ENCODE assay signal across 11 mouse cellular contexts in the genomic region with DNA sequence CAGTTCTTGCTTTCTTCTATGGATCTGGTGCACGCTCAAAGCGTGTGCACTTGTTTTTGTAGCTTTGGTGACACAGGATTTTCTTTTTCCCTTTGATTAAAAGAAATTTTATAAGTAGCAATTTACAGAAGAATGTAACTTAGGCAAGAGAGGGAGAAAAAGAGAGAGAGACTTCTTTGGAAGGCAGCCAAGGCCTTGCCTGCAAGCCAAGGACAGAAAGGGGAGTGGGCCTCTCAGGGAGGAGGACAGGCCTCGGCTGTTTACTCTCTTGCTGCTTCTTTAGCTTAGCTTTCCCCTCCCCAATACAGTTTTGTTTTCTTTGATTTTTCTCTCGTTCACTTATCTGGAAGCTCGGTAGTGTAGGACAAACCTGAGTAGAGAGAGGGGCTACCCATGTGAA. TPM values are rescaled to one million over a fixed set of nuclear protein-coding genes. Genes with fewer than 3 reads are reported as not detected.
DNase-seq lines count a peak whose midpoint lies in the region; ATAC-seq lines count a peak whose summit lies in the region.
"Had no signal": no experiment of that assay in that cellular context is flagged by ENCODE, and none has a peak within 500 bp of the region (broad histone marks: within the 10 kb centered on the region; RNA-seq: fewer than 3 reads in every experiment).

No protein-coding gene starts in this region.

- no peaks in the 10 kb centered on the region for H3K36me3 ChIP-seq in heart, embryonic 14.5 days (ENCODE audit: control insufficient read depth, insufficient read depth, low read length)
- H3K36me3 ChIP-seq in lung, embryonic 15.5 days = no peaks in the 10 kb centered on the region

- WGBS in heart, embryonic 14.5 days = 42% methylated on average over 5 of the region's 5 CpGs
- 29% methylated on average over 5 of the region's 5 CpGs for WGBS in lung, embryonic 15.5 days

- H3K9me3 ChIP-seq in heart, embryonic 14.5 days (ENCODE audit: control insufficient read depth, low read length) = no peaks in the 10 kb centered on the region
- no peaks in the 10 kb centered on the region for H3K9me3 ChIP-seq in lung, embryonic 15.5 days
- H3K9me3 ChIP-seq: forebrain, embryonic 13.5 days had no signal

- H3K9ac ChIP-seq in heart, embryonic 14.5 days (ENCODE audit: low read length) = peak overlapping the region; percentile 38; the same call in 1 of the 2 replicates
- H3K9ac ChIP-seq in lung, embryonic 15.5 days = no peak overlapping the region
- H3K9ac ChIP-seq: forebrain, embryonic 13.5 days; liver, embryonic 14.5 days had no signal

- H3K4me3 ChIP-seq in heart, embryonic 14.5 days (ENCODE audit: control insufficient read depth in 1 of 2, insufficient read depth in 1 of 2, low read depth in 1 of 2, low read length in 2 of 2) = no peak overlapping the region
- H3K4me3 ChIP-seq in lung, embryonic 15.5 days = no peak overlapping the region
- H3K4me3 ChIP-seq: forebrain, embryonic 13.5 days had no signal

- H3K4me1 ChIP-seq in heart, embryonic 14.5 days (ENCODE audit: control insufficient read depth in 2 of 2, insufficient read depth in 2 of 2, low read length in 2 of 2) = peaks cover 25 to 42% of the 10 kb centered on the region in 2 experiments
- H3K4me1 ChIP-seq in lung, embryonic 15.5 days = peaks cover 29% of the 10 kb centered on the region

- DNase-seq in heart, adult 9 months (ENCODE audit: low spot score in 2 of 2) = no peak
- no peak for DNase-seq in lung, adult 18-20 months
- DNase-seq in adrenal gland, postnatal 14 days = peak; percentile 73
- peak; percentile 62 for DNase-seq in ovary, postnatal 36 days (ENCODE audit: low spot score)
- DNase-seq in gastrocnemius, postnatal 25 days = no peak
- DNase-seq in Muller cell, postnatal 12 days (ENCODE audit: inconsistent ontology term) = no peak
- DNase-seq: retina, postnatal 1 day had no signal

- H3K4me2 ChIP-seq in heart, embryonic 14.5 days (ENCODE audit: low read length) = no peak overlapping the region
- no peak overlapping the region for H3K4me2 ChIP-seq in lung, embryonic 15.5 days
- H3K4me2 ChIP-seq: forebrain, embryonic 13.5 days had no signal

- no peak for ATAC-seq in heart, embryonic 14.5 days (ENCODE audit: insufficient number of reproducible peaks, insufficient read depth, low FRiP score, low read depth)
- no peak for ATAC-seq in lung, embryonic 15.5 days (ENCODE audit: borderline replicate concordance, extremely low read depth, low FRiP score, low TSS enrichment)
- ATAC-seq: forebrain, embryonic 13.5 days had no signal

- H3K27ac ChIP-seq in heart, embryonic 14.5 days (replicated peaks in 1 of 2; ENCODE audit: control insufficient read depth in 1 of 2, insufficient read depth in 1 of 2, low read depth in 2 of 2, low read length in 2 of 2) = peak overlapping the region; percentile 72 to 99
- H3K27ac ChIP-seq in lung, embryonic 15.5 days = peak overlapping the region; percentile 98
- H3K27ac ChIP-seq: forebrain, embryonic 13.5 days; liver, embryonic 14.5 days had no signal

- no peaks in the 10 kb centered on the region for H3K27me3 ChIP-seq in heart, embryonic 14.5 days (ENCODE audit: control insufficient read depth, insufficient read depth, low read length)
- H3K27me3 ChIP-seq in lung, embryonic 15.5 days = no peaks in the 10 kb centered on the region
- H3K27me3 ChIP-seq: forebrain, embryonic 13.5 days had no signal

RNA-seq across cellular contexts. Expression of gene Stk11ip, which starts 1.8 kb away (rescaled TPM):
- 11.3 and 11.8 TPM in 2 replicates for polyA plus RNA-seq in heart, embryonic 14.5 days (2014; fragmentation: Nextera tagmentation; extraction: Ambion mirVana)
- polyA plus RNA-seq in lung, embryonic 15.5 days (2015; fragmentation: Nextera tagmentation; extraction: Ambion mirVana) = 20.7 and 20.8 TPM in 2 replicates
- 15.4 and 21.7 TPM in 2 replicates for total RNA-seq in adrenal gland, postnatal 14 days (2021)
- 1 to 10 TPM; 5.3 to 5.6 TPM for total RNA-seq in gastrocnemius, postnatal 25 days (2021)

RNA-seq across cellular contexts. Expression of gene Inha, which starts 12.7 kb away (rescaled TPM):
- polyA plus RNA-seq in heart, embryonic 14.5 days (2014; fragmentation: Nextera tagmentation; extraction: Ambion mirVana) = 2.6 and 3.9 TPM in 2 replicates
- polyA plus RNA-seq in lung, embryonic 15.5 days (2015; fragmentation: Nextera tagmentation; extraction: Ambion mirVana) = 3.6 and 4.6 TPM in 2 replicates
- total RNA-seq in adrenal gland, postnatal 14 days (2021) = 85.9 and 116 TPM in 2 replicates
- total RNA-seq in gastrocnemius, postnatal 25 days (2021) = 1 to 10 TPM; 3.8 to 4.1 TPM

RNA-seq across cellular contexts. Expression of gene Obsl1, which starts 13.3 kb away (rescaled TPM):
- 109 and 124 TPM in 2 replicates for polyA plus RNA-seq in heart, embryonic 14.5 days (2014; fragmentation: Nextera tagmentation; extraction: Ambion mirVana)
- polyA plus RNA-seq in lung, embryonic 15.5 days (2015; fragmentation: Nextera tagmentation; extraction: Ambion mirVana) = 74.0 and 77.9 TPM in 2 replicates
- total RNA-seq in adrenal gland, postnatal 14 days (2021) = 98.3 and 99.4 TPM in 2 replicates
- 10 to 100 TPM; 37.7 to 52.8 TPM for total RNA-seq in gastrocnemius, postnatal 25 days (2021)

RNA-seq across cellular contexts. Expression of gene Slc4a3, which starts 26.5 kb away (rescaled TPM):
- 20.8 and 24.2 TPM in 2 replicates for polyA plus RNA-seq in heart, embryonic 14.5 days (2014; fragmentation: Nextera tagmentation; extraction: Ambion mirVana)
- 11.3 and 13.2 TPM in 2 replicates for polyA plus RNA-seq in lung, embryonic 15.5 days (2015; fragmentation: Nextera tagmentation; extraction: Ambion mirVana)
- total RNA-seq in adrenal gland, postnatal 14 days (2021) = 67.4 and 89.2 TPM in 2 replicates
- total RNA-seq in gastrocnemius, postnatal 25 days (2021) = 1 to 10 TPM; 4.3 to 5.0 TPM

RNA-seq across cellular contexts. Expression of gene Tmem198, which starts 40.2 kb away (rescaled TPM):
- polyA plus RNA-seq in heart, embryonic 14.5 days (2014; fragmentation: Nextera tagmentation; extraction: Ambion mirVana) = 0.20 and 0.38 TPM in 2 replicates
- 0.65 and 0.82 TPM in 2 replicates for polyA plus RNA-seq in lung, embryonic 15.5 days (2015; fragmentation: Nextera tagmentation; extraction: Ambion mirVana)
- total RNA-seq in adrenal gland, postnatal 14 days (2021) = 2.9 and 3.3 TPM in 2 replicates
- total RNA-seq in gastrocnemius, postnatal 25 days (2021) = under 1 TPM; 0.36 to 0.43 TPM

Comparison
In these comparisons a context has a peak if more than half of its experiments do, and no peak if none do; other contexts are left out.
1. DNase-seq: peak in adrenal gland, postnatal 14 days (single experiment) and ovary, postnatal 36 days (single experiment); none in heart, adult 9 months (0 of 2), lung, adult 18-20 months (0 of 2), gastrocnemius, postnatal 25 days (single experiment) and Muller cell, postnatal 12 days (single experiment).
2. RNA of gene Inha, which starts 12.7 kb away (total RNA-seq): 85.9 to 116 TPM in adrenal gland, postnatal 14 days; 3.8 to 4.1 TPM in gastrocnemius, postnatal 25 days; every median in the first group is over 10 times any median in the second.